Mouse (Mus musculus) embryonic facial prominence, embryonic 15.5 days (tissue): ENCODE measurements around the gene Dpf3. TPM values are rescaled to one million over a fixed set of nuclear protein-coding genes. Genes with fewer than 3 reads are reported as not detected.

Source experiments
- ATAC-seq: fragments of 200-750 bp; cut with Nextera tagmentation; 2 replicates; pipeline ENCODE4 v1.8.0; 2017; ENCODE audit warnings: low read depth, moderate TSS enrichment; ENCODE audit not compliant: insufficient number of reproducible peaks, low FRiP score, low TSS enrichment
- H3K27ac ChIP-seq: fragments of 300-500 bp; sonication (generic); replicated peaks from 2 replicates; pipeline ENCODE4 v1.5.1; 2015; ENCODE audit warnings: mild to moderate bottlenecking, inconsistent platforms
- H3K27me3 ChIP-seq: fragments of 300-500 bp; sonication (generic); 2 replicates; pipeline ENCODE4 v1.6.1; 2015; ENCODE audit warnings: inconsistent platforms
- H3K36me3 ChIP-seq: fragments of 300-500 bp; sonication (generic); 2 replicates; pipeline ENCODE4 v1.6.1; 2015; ENCODE audit warnings: mild to moderate bottlenecking, inconsistent platforms
- H3K4me1 ChIP-seq: fragments of 300-500 bp; sonication (generic); 2 replicates; pipeline ENCODE4 v1.6.1; 2015; ENCODE audit warnings: inconsistent platforms
- H3K4me2 ChIP-seq: fragments of 300-500 bp; sonication (generic); replicated peaks from 2 replicates; pipeline ENCODE4 v1.6.1; 2015; ENCODE audit warnings: mild to moderate bottlenecking, inconsistent platforms
- H3K4me3 ChIP-seq: fragments of 300-500 bp; sonication (generic); replicated peaks from 2 replicates; pipeline ENCODE4 v1.5.1; 2015; ENCODE audit warnings: mild to moderate bottlenecking, inconsistent platforms
- H3K9ac ChIP-seq: fragments of 300-500 bp; sonication (generic); 2 replicates; pipeline ENCODE4 v1.6.1; 2015; ENCODE audit warnings: inconsistent platforms
- H3K9me3 ChIP-seq: fragments of 300-500 bp; sonication (generic); replicated peaks from 2 replicates; pipeline ENCODE4 v1.6.1; 2016; ENCODE audit warnings: inconsistent platforms
- WGBS: fragments of 180-500 bp; shearing (Covaris S2); methylation state at CpG from one replicate; pipeline ENCODE4 v1.1.7; 2015; 5-methylcytosine and 5-hydroxymethylcytosine counted together
- polyA plus RNA-seq: library from polyadenylated mRNA; unstranded; fragments of >200 nt; fragmentation: Nextera tagmentation; extraction: Ambion mirVana; gene quantifications from 2 replicates; pipeline ENCODE4 v1.2.1, GENCODE M21; 2015

The Dpf3 gene
- polyA plus RNA-seq, 1 experiment from 2014 or later: 4.6 TPM

- Histone ChIP-seq H3K4me2 (no peak overlapping the region), H3K4me3 (no peak overlapping the region), H3K4me1 (peaks cover 10% of the 10 kb centered on the region; the same call in 1 of the 2 replicates), H3K27me3 (no peaks in the 10 kb centered on the region), H3K36me3 (no peaks in the 10 kb centered on the region), H3K27ac (no peak overlapping the region), H3K9ac (no peak overlapping the region), H3K9me3 (no peaks in the 10 kb centered on the region)
- no peak for ATAC-seq
- 68% methylated on average over 6 of the region's 6 CpGs for WGBS
Measured at GRCm38 (mm10) chr12:83208841-83209240, 278.7 kb downstream of the Dpf3 start.

DNA sequence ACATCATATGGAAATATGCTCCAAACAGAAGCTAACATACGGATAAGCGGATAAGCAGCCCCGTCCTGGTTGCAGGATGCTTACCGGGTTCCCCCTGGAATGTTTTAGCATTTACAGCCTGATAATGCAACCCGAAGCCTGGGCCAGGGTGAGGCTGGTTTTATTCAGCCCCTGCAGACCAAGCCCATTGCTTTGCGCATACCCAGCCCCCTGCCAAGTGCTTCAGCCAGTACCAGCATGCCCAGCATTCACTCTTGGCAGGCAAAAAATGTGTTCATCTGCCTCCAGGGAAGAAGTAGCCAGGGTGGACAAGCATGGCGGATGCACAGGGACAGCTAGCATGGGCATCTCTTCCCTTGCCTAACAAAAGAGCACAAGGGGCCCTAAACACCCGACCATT is 279.5 kb downstream of the Dpf3 start:
- H3K4me1 ChIP-seq: 0 out of 2 replicates have a peak, but pooled peaks cover 9% of the 10 kb centered on the region
- no peak overlapping the region for H3K4me3 ChIP-seq
- ATAC-seq: no peak
- no peak overlapping the region for H3K27ac ChIP-seq
- 51% methylated on average over 8 of the region's 8 CpGs for WGBS
- H3K9me3 ChIP-seq: no peaks in the 10 kb centered on the region
- H3K36me3 ChIP-seq: no peaks in the 10 kb centered on the region
- H3K4me2 ChIP-seq: no peak overlapping the region
- no peak overlapping the region for H3K9ac ChIP-seq
- no peaks in the 10 kb centered on the region for H3K27me3 ChIP-seq

GRCm38 (mm10) chr12:83207481-83207880 is 280.0 kb downstream of the Dpf3 start:
- ATAC-seq: 0 out of 2 replicates have a peak, but pooled peaks have one; percentile 20
- Histone ChIP-seq H3K36me3 (no peaks in the 10 kb centered on the region), H3K27me3 (no peaks in the 10 kb centered on the region), H3K9ac (no peak overlapping the region), H3K4me3 (no peak overlapping the region), H3K9me3 (no peaks in the 10 kb centered on the region), H3K4me1 (0 out of 2 replicates have a peak, but pooled peaks cover 9% of the 10 kb centered on the region), H3K27ac (no peak overlapping the region), H3K4me2 (no peak overlapping the region)
- WGBS: 64% methylated on average over 5 of the region's 5 CpGs

- 67% methylated on average over 6 of the region's 6 CpGs for WGBS
- H3K27me3 ChIP-seq: no peaks in the 10 kb centered on the region
Measured at GRCm38 (mm10) chr12:83206866-83207265, 280.6 kb downstream of the Dpf3 start.

DNA sequence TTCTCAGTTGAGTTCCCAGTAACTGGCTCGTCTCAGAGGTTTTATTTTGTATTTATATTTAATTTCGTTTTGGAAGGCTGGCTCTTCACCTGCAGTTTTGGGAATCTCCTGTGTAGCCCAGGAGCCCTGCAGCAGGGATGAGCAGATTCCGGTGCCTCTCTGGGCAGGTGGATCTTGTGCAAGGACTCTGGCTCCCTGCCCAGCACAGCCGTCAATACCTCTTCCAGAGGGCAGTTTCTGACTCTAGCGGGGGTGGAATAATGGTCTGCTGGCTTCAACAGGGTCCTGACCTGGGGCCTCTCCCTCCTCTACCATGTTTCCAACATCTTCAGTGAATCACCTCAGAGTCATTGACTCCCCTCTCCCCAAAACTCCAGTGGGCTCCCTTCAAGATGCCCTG is 283.2 kb downstream of the Dpf3 start:
- Histone ChIP-seq H3K36me3 (no peaks in the 10 kb centered on the region), H3K4me3 (no peak overlapping the region), H3K27me3 (no peaks in the 10 kb centered on the region), H3K4me1 (peaks cover 16% of the 10 kb centered on the region), H3K4me2 (no peak overlapping the region), H3K9me3 (no peaks in the 10 kb centered on the region), H3K9ac (no peak overlapping the region), H3K27ac (no peak overlapping the region)
- WGBS: 70% methylated on average over 5 of the region's 5 CpGs
- ATAC-seq: no peak

More at GRCm38 (mm10) chr12:83206866-83207265, 280.6 kb downstream of the Dpf3 start:
- 0 out of 2 replicates have a peak, but pooled peaks cover 10% of the 10 kb centered on the region for H3K4me1 ChIP-seq
- no peak overlapping the region for H3K4me3 ChIP-seq
- ATAC-seq: no peak
- no peak overlapping the region for H3K9ac ChIP-seq
- H3K27ac ChIP-seq: no peak overlapping the region
- no peaks in the 10 kb centered on the region for H3K36me3 ChIP-seq
- H3K9me3 ChIP-seq: no peaks in the 10 kb centered on the region
- no peak overlapping the region for H3K4me2 ChIP-seq

DNA sequence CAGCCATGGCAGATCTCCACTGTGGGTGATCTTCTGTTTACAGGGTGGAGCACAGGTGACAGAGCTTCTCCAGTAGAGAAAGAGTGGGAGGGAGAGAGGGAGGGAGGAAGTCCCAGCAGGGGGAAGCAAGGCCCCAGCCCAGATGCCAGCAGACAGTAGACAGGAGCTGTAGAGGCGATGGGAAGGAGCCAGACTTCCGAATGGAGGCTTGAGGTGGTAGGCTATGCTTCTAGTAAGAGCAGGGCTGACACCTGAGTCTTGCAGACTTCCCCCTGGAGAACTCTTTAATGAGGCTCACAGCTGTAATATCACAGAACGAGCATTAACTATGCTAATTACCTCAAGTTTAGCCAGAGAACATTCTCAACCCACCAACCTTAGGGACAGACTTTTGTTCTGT is 285.8 kb downstream of the Dpf3 start:
- Histone ChIP-seq H3K27me3 (no peaks in the 10 kb centered on the region), H3K4me3 (no peak overlapping the region), H3K4me2 (no peak overlapping the region), H3K36me3 (no peaks in the 10 kb centered on the region), H3K9me3 (no peaks in the 10 kb centered on the region), H3K27ac (no peak overlapping the region), H3K9ac (no peak overlapping the region), H3K4me1 (peaks cover 7% of the 10 kb centered on the region)
- ATAC-seq: peak; percentile 55; the same call in 1 of the 2 replicates
- 30% methylated on average over 3 of the region's 3 CpGs for WGBS

DNA sequence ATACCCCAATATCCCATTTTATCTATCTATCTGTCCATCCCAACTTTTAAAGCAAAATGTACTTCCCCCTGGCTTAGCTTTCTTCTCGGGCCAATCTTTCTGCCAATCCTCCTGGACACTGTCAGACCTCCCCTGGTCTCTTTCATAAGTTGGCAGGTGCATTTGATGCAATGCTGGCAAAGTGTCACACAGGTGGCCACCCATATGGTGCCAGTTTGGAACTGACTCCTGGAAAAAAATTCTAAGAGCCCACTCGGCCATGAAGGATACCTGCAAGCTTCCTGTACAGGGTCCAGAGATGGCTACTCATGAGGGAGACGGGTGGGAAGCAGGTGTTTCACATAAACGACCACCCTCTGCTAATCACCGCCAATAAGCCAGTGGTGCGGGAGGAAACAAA is 307.0 kb downstream of the Dpf3 start:
- Histone ChIP-seq H3K36me3 (no peaks in the 10 kb centered on the region), H3K9ac (no peak overlapping the region), H3K27me3 (no peaks in the 10 kb centered on the region), H3K9me3 (no peaks in the 10 kb centered on the region), H3K27ac (no peak overlapping the region), H3K4me1 (no peaks in the 10 kb centered on the region), H3K4me2 (no peak overlapping the region), H3K4me3 (no peak overlapping the region)
- no peak for ATAC-seq
- WGBS: 73% methylated on average over 6 of the region's 6 CpGs

DNA sequence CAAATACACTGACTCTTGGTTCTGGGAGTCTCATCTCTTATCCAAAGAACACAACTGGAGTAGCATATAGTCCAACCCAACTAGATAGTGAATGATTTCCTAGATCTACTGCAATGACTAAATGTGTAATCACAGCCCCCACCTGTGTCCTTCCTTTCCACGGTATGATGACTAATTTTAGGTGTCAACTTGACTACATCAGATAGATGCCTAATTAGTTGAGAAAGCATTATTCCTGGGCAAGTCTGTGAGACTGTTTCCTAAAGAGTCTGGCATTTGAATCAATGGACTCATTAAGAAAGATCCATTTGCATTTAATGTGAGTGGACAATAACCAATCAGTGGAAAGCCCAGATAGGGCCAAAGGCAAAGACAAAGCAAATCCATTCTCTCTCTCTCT is 307.7 kb downstream of the Dpf3 start:
- 62% methylated on average over 1 of the region's 1 CpGs for WGBS
- no peaks in the 10 kb centered on the region for H3K27me3 ChIP-seq
- no peaks in the 10 kb centered on the region for H3K9me3 ChIP-seq
- H3K27ac ChIP-seq: no peak overlapping the region
- no peak for ATAC-seq
- H3K9ac ChIP-seq: no peak overlapping the region
- no peak overlapping the region for H3K4me3 ChIP-seq
- H3K4me2 ChIP-seq: no peak overlapping the region
- no peaks in the 10 kb centered on the region for H3K36me3 ChIP-seq
- H3K4me1 ChIP-seq: no peaks in the 10 kb centered on the region

DNA sequence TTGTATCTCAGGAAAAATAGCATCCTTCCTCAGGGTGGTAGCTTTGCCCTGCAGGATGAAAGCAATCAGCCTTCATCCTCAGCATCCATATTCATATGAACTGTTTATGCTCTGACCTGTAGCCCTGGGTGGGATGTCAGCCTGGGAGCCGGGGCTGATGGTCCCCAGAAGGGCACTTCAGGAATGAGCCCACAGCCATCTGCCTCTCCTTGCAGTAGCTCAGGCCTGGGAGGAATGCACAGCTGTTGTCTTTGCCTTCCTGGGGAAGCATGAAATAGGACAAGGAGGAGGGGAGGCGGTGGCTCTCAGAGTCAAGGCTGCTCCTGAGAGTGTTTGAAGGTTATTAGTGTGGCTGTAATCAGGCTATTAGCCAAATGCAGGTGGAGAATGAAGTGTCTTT is 308.7 kb downstream of the Dpf3 start:
- Histone ChIP-seq H3K9ac (no peak overlapping the region), H3K4me1 (no peaks in the 10 kb centered on the region), H3K27ac (no peak overlapping the region), H3K9me3 (no peaks in the 10 kb centered on the region), H3K4me2 (no peak overlapping the region), H3K4me3 (no peak overlapping the region), H3K36me3 (no peaks in the 10 kb centered on the region), H3K27me3 (no peaks in the 10 kb centered on the region)
- 64% methylated on average over 2 of the region's 2 CpGs for WGBS
- ATAC-seq: no peak

DNA sequence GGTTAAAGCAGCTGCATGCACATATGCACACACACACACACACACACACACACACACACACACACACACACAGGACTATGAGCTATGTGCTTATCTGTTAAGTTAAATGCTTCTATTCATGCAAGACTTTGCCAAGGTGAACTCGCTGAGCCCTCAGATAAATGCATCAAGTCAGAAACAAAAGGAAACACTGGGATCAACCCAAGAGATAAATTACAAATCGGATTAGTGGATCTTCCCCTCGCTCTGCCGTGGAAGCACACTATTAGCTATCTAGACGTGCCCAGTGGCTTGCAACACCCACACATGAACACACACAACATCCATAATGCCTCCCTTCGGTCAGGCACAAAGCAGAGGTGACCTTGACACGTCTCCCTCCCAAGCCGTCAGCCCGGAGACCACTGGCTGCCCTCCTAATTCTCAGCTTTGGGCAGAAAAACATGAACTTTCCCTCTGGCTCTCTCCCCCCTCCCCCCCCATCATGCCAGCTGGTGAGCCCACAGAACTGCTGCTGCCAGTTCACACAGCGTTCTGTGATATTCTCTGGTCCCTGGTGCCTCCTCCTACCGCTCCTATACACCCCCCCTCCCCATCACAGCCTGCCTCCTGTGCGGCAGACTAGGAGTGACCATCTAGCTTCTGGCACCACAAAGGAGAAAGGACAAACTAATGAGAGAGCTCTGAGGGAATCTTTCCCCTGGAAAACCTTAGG is 317.9 kb downstream of the Dpf3 start:
- Histone ChIP-seq H3K27me3 (no peaks in the 10 kb centered on the region), H3K9me3 (no peaks in the 10 kb centered on the region), H3K36me3 (no peaks in the 10 kb centered on the region), H3K4me3 (no peak overlapping the region), H3K4me1 (no peaks in the 10 kb centered on the region), H3K4me2 (no peak overlapping the region), H3K27ac (no peak overlapping the region), H3K9ac (no peak overlapping the region)
- ATAC-seq: no peak
- WGBS: 60% methylated on average over 12 of the region's 12 CpGs

- 75% methylated on average over 6 of the region's 6 CpGs for WGBS
Measured at GRCm38 (mm10) chr12:83168310-83168709, 319.2 kb downstream of the Dpf3 start.

DNA sequence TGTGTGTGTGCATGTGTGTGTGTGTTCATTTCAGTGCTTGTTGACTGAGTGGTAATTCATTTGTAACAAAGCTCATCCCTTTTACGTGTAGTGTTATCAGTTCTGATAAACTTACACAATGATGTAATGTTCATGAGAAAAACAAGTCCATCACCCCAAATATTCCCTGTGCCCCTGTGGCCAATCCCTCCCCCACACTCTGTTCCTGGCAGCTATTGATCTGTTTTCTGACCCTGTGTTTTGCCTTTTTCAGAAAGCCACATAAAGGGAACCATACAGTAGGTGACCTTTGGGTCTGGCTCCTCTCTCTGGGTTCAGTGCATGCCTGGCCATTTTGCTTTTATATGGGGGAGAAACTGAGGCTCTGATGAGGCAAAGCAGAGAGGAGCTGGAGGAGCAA is 322.5 kb downstream of the Dpf3 start:
- Histone ChIP-seq H3K4me3 (no peak overlapping the region), H3K4me1 (no peaks in the 10 kb centered on the region), H3K4me2 (no peak overlapping the region), H3K27ac (no peak overlapping the region), H3K9me3 (no peaks in the 10 kb centered on the region), H3K27me3 (no peaks in the 10 kb centered on the region), H3K9ac (no peak overlapping the region), H3K36me3 (no peaks in the 10 kb centered on the region)
- no peak for ATAC-seq
- 79% methylated on average over 1 of the region's 1 CpGs for WGBS

More at GRCm38 (mm10) chr12:83168310-83168709, 319.2 kb downstream of the Dpf3 start:
- no peak for ATAC-seq
- Histone ChIP-seq H3K4me1 (no peaks in the 10 kb centered on the region), H3K4me3 (no peak overlapping the region), H3K27me3 (no peaks in the 10 kb centered on the region), H3K36me3 (no peaks in the 10 kb centered on the region), H3K4me2 (no peak overlapping the region), H3K9ac (no peak overlapping the region), H3K27ac (no peak overlapping the region), H3K9me3 (no peaks in the 10 kb centered on the region)
